Mouse (Mus musculus): ENCODE results near the gene Rpl36-ps4. TPM values are rescaled to one million over a fixed set of nuclear protein-coding genes. Genes with fewer than 3 reads are reported as not detected.
"Not testable (repeated sequence)": the region's sequence is repeated elsewhere in the genome, so short reads cannot be mapped to it uniquely, and the experiment has no call there.

The Rpl36-ps4 gene
- total RNA-seq, 2 experiments from 2014 or later, result not detected

- H3K27ac ChIP-seq, result no peak overlapping the region
- intact Hi-C loops (cut with DNase I), result loop anchor here (1.0 to 5.0 kb wide), 3 partner anchors 67 to 347 kb away; no protein-coding TSS in a partner anchor
- H3K4me3 ChIP-seq, result no peak overlapping the region
- peak; percentile 100 for TF ChIP-seq CTCF (IDR thresholded peaks at IDR 0.05)
- DNase-seq (ENCODE audit: extremely low spot score in 1 of 2, low spot score in 2 of 2), result peak; percentile 77 to 89
Measured at GRCm38 (mm10) chr17:87948965-87949584, 28.3 kb downstream of the Rpl36-ps4 start.

- intact Hi-C loops (cut with DNase I); H3K4me3 ChIP-seq; DNase-seq (ENCODE audit: extremely low spot score in 1 of 2, low spot score in 2 of 2); H3K27ac ChIP-seq: not testable (repeated sequence)
Measured at GRCm38 (mm10) chr17:87954618-87955124, 33.9 kb downstream of the Rpl36-ps4 start.

GRCm38 (mm10) chr17:87957096-87957840, 36.5 kb downstream of the Rpl36-ps4 start:
- Histone ChIP-seq H3K27ac (no peak overlapping the region), H3K4me3 (no peak overlapping the region)
- no peak for TF ChIP-seq CTCF (IDR thresholded peaks at IDR 0.05)
- no peak for DNase-seq (ENCODE audit: extremely low spot score in 1 of 2, low spot score in 2 of 2)
- intact Hi-C loops (cut with DNase I), result no loop called here

GRCm38 (mm10) chr17:87958283-87958682, 37.5 kb downstream of the Rpl36-ps4 start:
- no peak overlapping the region for H3K4me3 ChIP-seq
- DNase-seq (ENCODE audit: extremely low spot score in 1 of 2, low spot score in 2 of 2), result no peak
- intact Hi-C loops (cut with DNase I), result no loop called here
- TF ChIP-seq CTCF (IDR thresholded peaks at IDR 0.05), result peak; percentile 26
- H3K27ac ChIP-seq, result no peak overlapping the region

- H3K27ac ChIP-seq; H3K4me3 ChIP-seq; intact Hi-C loops (cut with DNase I); DNase-seq (ENCODE audit: extremely low spot score in 1 of 2, low spot score in 2 of 2): not testable (repeated sequence)
Measured at GRCm38 (mm10) chr17:87959406-87959805, 38.6 kb downstream of the Rpl36-ps4 start.

- H3K4me3 ChIP-seq; intact Hi-C loops (cut with DNase I); DNase-seq (ENCODE audit: extremely low spot score in 1 of 2, low spot score in 2 of 2); H3K27ac ChIP-seq: not testable (repeated sequence)
Measured at GRCm38 (mm10) chr17:87959931-87960330, 39.2 kb downstream of the Rpl36-ps4 start.

GRCm38 (mm10) chr17:87963081-87964075, 42.6 kb downstream of the Rpl36-ps4 start:
- intact Hi-C loops (cut with DNase I), result no loop called here
- H3K27ac ChIP-seq, result no peak overlapping the region
- DNase-seq (ENCODE audit: extremely low spot score in 1 of 2, low spot score in 2 of 2), result no peak
- H3K4me3 ChIP-seq, result no peak overlapping the region
- no peak for TF ChIP-seq CTCF (IDR thresholded peaks at IDR 0.05)

- H3K27ac ChIP-seq; DNase-seq (ENCODE audit: extremely low spot score in 1 of 2, low spot score in 2 of 2); H3K4me3 ChIP-seq: not testable (repeated sequence)
- peak; percentile 25 for TF ChIP-seq CTCF (IDR thresholded peaks at IDR 0.05)
- intact Hi-C loops (cut with DNase I), result loop anchor here (5.0 kb wide), 1 partner anchor 276 kb away; no protein-coding TSS in a partner anchor
Measured at GRCm38 (mm10) chr17:87968483-87968926, 47.7 kb downstream of the Rpl36-ps4 start.

Other genes with a start within 250 kb of the Rpl36-ps4 start
- gene Msh2, start 248.6 kb upstream of the Rpl36-ps4 start, total RNA-seq (2021), result 10 to 100 TPM; 29.9 to 40.3 TPM
- 10 to 100 TPM; 31.2 to 32.9 TPM for gene Kcnk12, start 123.0 kb upstream of the Rpl36-ps4 start, total RNA-seq (2021)
- 10 to 100 TPM; 14.4 to 15.4 TPM for gene Msh6, start 54.1 kb downstream of the Rpl36-ps4 start, total RNA-seq (2021)
- 100 to 1,000 TPM; 113 to 128 TPM for gene Fbxo11, start 144.3 kb downstream of the Rpl36-ps4 start, total RNA-seq (2021)

All from left cerebral cortex, adult 2 months (tissue).